Mouse (Mus musculus) lung, embryonic 15.5 days (tissue): Measurements from ENCODE around the gene Cacng4. TPM values are rescaled to one million over a fixed set of nuclear protein-coding genes. Genes with fewer than 3 reads are reported as not detected.

Experiments
- ATAC-seq: fragments of 200-750 bp; cut with Nextera tagmentation; 2 replicates; pipeline ENCODE4 v1.8.0; 2017; ENCODE audit warnings: moderate number of reproducible peaks, borderline replicate concordance; ENCODE audit not compliant: low FRiP score, low TSS enrichment; ENCODE audit errors: extremely low read depth
- H3K27ac ChIP-seq: fragments of 300-500 bp; sonication (generic); 2 replicates; pipeline ENCODE4 v1.5.1; 2015; ENCODE audit warnings: moderate library complexity, mild to moderate bottlenecking, inconsistent platforms
- H3K27me3 ChIP-seq: fragments of 300-500 bp; sonication (generic); 2 replicates; pipeline ENCODE4 v1.6.1; 2015; ENCODE audit warnings: inconsistent platforms
- H3K36me3 ChIP-seq: fragments of 300-500 bp; sonication (generic); 2 replicates; pipeline ENCODE4 v1.6.1; 2015; ENCODE audit warnings: inconsistent platforms
- H3K4me1 ChIP-seq: fragments of 300-500 bp; sonication (generic); 2 replicates; pipeline ENCODE4 v1.6.1; 2015; ENCODE audit warnings: inconsistent platforms
- H3K4me2 ChIP-seq: fragments of 300-500 bp; sonication (generic); 2 replicates; pipeline ENCODE4 v1.6.1; 2015; ENCODE audit warnings: inconsistent platforms, mild to moderate bottlenecking, moderate library complexity
- H3K4me3 ChIP-seq: fragments of 300-500 bp; sonication (generic); 2 replicates; pipeline ENCODE4 v1.5.1; 2015; ENCODE audit warnings: mild to moderate bottlenecking, inconsistent platforms
- H3K9ac ChIP-seq: fragments of 300-500 bp; sonication (generic); 2 replicates; pipeline ENCODE4 v1.6.1; 2015; ENCODE audit warnings: inconsistent platforms
- H3K9me3 ChIP-seq: fragments of 300-500 bp; sonication (generic); 2 replicates; pipeline ENCODE4 v1.6.1; 2016; ENCODE audit warnings: inconsistent platforms
- WGBS: fragments of 180-500 bp; shearing (Covaris S2); methylation state at CpG from one replicate; pipeline ENCODE4 v1.1.7; 2015; 5-methylcytosine and 5-hydroxymethylcytosine counted together
- polyA plus RNA-seq: library from polyadenylated mRNA; unstranded; fragments of >200 nt; fragmentation: Nextera tagmentation; extraction: Ambion mirVana; gene quantifications from 2 replicates; pipeline ENCODE4 v1.2.1, GENCODE M21; 2015

The Cacng4 gene
- polyA plus RNA-seq = 1.2 and 2.1 TPM in 2 replicates

DNA sequence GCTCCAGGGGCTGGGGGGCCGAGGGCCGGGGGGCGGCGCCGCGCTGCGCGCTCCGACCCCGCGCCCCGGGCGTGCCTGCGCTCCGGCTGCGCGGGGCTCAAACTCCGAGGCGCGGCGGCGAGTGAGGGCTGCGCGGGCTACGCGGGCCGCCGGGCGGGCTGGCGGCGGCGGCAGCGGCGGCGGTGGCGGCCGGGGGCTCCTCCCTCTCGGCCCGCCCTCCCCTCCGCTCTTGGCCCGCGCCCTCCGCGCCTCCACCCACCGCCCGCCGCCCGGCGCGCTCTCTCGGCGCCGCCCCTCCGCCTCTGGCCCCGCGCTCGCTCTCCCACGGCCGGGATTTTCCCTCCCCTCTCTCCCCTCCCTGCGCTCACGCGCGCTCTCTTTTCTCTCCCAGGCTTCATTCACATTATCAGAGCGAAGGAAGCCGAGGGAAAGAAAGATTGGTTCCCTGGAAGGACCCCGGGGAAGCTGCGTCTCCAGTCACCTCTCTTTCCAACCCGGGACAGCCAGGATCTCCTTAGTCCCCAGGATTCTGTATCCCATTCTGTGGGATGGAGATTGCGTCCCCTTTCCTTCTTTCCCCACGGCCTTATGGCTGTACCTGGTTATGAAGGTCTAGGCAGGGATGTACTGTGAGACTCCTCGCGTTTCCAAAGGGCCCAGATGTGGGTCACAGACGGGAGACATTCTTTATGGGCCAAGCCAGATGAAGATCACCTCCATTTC is at the start of gene Cacng4:
Gene Cacng4 (minus strand): TSS at position 11 of the 723 bp plus-strand sequence.
- peak; percentile 20; the same call in 1 of the 2 replicates for ATAC-seq
- Histone ChIP-seq H3K4me3 (peak within 1 kb of the TSS; percentile 55), H3K4me1 (peaks cover 27% of the 10 kb centered on the region), H3K9me3 (no peaks in the 10 kb centered on the region), H3K36me3 (no peaks in the 10 kb centered on the region), H3K9ac (peak within 1 kb of the TSS; percentile 29), H3K27me3 (peaks cover 80% of the 10 kb centered on the region), H3K4me2 (peak within 1 kb of the TSS; percentile 99), H3K27ac (no peak within 1 kb of the TSS)
- 2% methylated on average over 14 of the region's 73 CpGs for WGBS

- Histone ChIP-seq H3K27ac (no peak overlapping the region), H3K4me2 (no peak overlapping the region)
- 53% methylated on average over 7 of the region's 7 CpGs for WGBS
These were observed 39.1 kb upstream of the Cacng4 start for GRCm38 (mm10) chr11:107833351-107834040.

GRCm38 (mm10) chr11:107817196-107817595 is 22.8 kb upstream of the Cacng4 start:
- H3K9ac ChIP-seq = no peak overlapping the region
- H3K4me1 ChIP-seq = no peaks in the 10 kb centered on the region
- H3K4me2 ChIP-seq = no peak overlapping the region
- no peaks in the 10 kb centered on the region for H3K27me3 ChIP-seq
- H3K27ac ChIP-seq = no peak overlapping the region
- ATAC-seq = no peak
- H3K4me3 ChIP-seq = no peak overlapping the region
- WGBS = 34% methylated on average over 5 of the region's 5 CpGs
- no peaks in the 10 kb centered on the region for H3K9me3 ChIP-seq
- H3K36me3 ChIP-seq = no peaks in the 10 kb centered on the region

More at GRCm38 (mm10) chr11:107833351-107834040, 39.1 kb upstream of the Cacng4 start:
- Histone ChIP-seq H3K36me3 (no peaks in the 10 kb centered on the region), H3K27me3 (no peaks in the 10 kb centered on the region), H3K9ac (no peak overlapping the region), H3K4me3 (no peak overlapping the region), H3K4me1 (no peaks in the 10 kb centered on the region), H3K9me3 (no peaks in the 10 kb centered on the region)
- no peak for ATAC-seq

GRCm38 (mm10) chr11:107812941-107813648 is 18.7 kb upstream of the Cacng4 start:
- H3K27me3 ChIP-seq = no peaks in the 10 kb centered on the region
- no peak overlapping the region for H3K9ac ChIP-seq
- no peak overlapping the region for H3K4me3 ChIP-seq
- H3K9me3 ChIP-seq = no peaks in the 10 kb centered on the region
- ATAC-seq = no peak
- H3K27ac ChIP-seq = no peak overlapping the region
- no peaks in the 10 kb centered on the region for H3K36me3 ChIP-seq
- no peaks in the 10 kb centered on the region for H3K4me1 ChIP-seq
- H3K4me2 ChIP-seq = no peak overlapping the region
- 20% methylated on average over 21 of the region's 21 CpGs for WGBS

GRCm38 (mm10) chr11:107812429-107812828 is 18.1 kb upstream of the Cacng4 start:
- Histone ChIP-seq H3K27me3 (no peaks in the 10 kb centered on the region), H3K9ac (no peak overlapping the region), H3K4me2 (no peak overlapping the region), H3K4me3 (no peak overlapping the region), H3K9me3 (no peaks in the 10 kb centered on the region), H3K36me3 (no peaks in the 10 kb centered on the region), H3K4me1 (no peaks in the 10 kb centered on the region), H3K27ac (no peak overlapping the region)
- no peak for ATAC-seq
- 47% methylated on average over 4 of the region's 4 CpGs for WGBS

DNA sequence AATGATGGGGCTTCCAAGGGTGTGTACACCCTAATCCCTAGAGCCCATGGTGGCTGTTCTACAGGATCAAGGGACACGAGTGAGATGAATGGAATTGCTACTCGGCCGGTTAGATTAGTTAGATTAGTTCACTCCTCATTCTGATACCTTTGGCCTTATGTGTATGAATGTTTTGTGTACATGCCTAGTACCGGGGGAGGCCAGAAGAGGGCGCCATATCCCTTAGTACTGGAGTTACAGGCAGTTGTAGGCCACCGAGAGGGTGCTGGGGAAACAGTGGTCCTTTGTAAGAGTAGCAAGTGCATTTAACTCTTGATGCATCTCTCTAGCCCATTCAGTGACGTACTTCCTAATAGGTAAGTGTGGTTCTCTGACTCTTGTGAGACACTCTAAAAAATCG is 14.2 kb upstream of the Cacng4 start:
- Histone ChIP-seq H3K4me2 (no peak overlapping the region), H3K9me3 (no peaks in the 10 kb centered on the region), H3K27ac (no peak overlapping the region), H3K9ac (no peak overlapping the region), H3K27me3 (no peaks in the 10 kb centered on the region), H3K4me3 (no peak overlapping the region), H3K4me1 (no peaks in the 10 kb centered on the region), H3K36me3 (no peaks in the 10 kb centered on the region)
- no peak for ATAC-seq
- 61% methylated on average over 8 of the region's 8 CpGs for WGBS

DNA sequence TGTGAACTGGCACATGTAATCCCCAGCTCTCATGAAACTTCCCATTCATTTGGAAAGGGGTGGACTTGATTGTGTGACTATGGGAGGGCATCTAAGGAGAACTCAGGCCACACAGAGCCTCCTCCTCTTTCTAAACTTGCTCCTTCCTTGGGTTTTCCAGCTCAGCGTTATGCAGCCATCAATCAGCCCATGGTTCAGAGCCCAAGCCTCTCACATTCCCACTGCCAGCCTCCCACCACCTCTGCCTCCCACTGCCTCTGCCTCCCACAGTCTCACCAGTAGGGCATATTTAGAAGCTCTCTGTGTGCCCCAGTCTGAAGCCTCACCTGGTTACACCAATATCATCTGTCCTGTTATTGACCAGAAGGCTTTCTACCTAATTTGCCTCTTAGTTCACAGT is 11.7 kb upstream of the Cacng4 start:
- Histone ChIP-seq H3K9me3 (no peaks in the 10 kb centered on the region), H3K4me2 (no peak overlapping the region), H3K4me1 (no peaks in the 10 kb centered on the region), H3K9ac (no peak overlapping the region), H3K36me3 (no peaks in the 10 kb centered on the region), H3K27me3 (no peaks in the 10 kb centered on the region; the same call in 1 of the 2 replicates), H3K4me3 (no peak overlapping the region), H3K27ac (no peak overlapping the region)
- no peak for ATAC-seq
- 63% methylated on average over 1 of the region's 1 CpGs for WGBS

DNA sequence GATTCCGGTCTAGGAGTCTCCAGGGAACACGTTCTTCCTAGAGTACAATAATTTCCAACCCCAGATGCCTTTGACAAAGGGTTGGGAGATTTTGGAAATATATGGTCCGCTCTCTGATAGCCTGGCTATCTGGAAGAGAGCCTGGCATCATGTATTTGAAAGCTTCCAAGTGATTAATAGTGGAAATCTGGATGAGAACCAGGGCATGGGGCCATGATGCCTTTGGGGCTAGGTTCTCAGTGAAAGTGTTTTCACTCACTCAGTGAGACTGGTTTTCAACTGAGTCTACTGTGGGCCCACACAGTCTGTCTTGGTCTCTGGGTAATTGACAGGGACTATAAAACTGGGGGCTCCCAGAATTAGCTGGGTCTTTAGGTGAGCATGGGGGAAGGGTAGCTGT is 7.6 kb upstream of the Cacng4 start:
- Histone ChIP-seq H3K9ac (no peak overlapping the region), H3K9me3 (no peaks in the 10 kb centered on the region), H3K4me1 (no peaks in the 10 kb centered on the region), H3K4me2 (no peak overlapping the region), H3K27me3 (peaks cover 28% of the 10 kb centered on the region), H3K36me3 (no peaks in the 10 kb centered on the region), H3K27ac (no peak overlapping the region), H3K4me3 (no peak overlapping the region)
- ATAC-seq = no peak
- WGBS = 73% methylated on average over 3 of the region's 3 CpGs

GRCm38 (mm10) chr11:107799331-107799730 is 5.0 kb upstream of the Cacng4 start:
- Histone ChIP-seq H3K9me3 (no peaks in the 10 kb centered on the region), H3K27ac (no peak overlapping the region), H3K4me3 (no peak overlapping the region), H3K4me2 (no peak overlapping the region), H3K27me3 (peaks cover 54% of the 10 kb centered on the region), H3K36me3 (no peaks in the 10 kb centered on the region), H3K9ac (no peak overlapping the region), H3K4me1 (peaks cover 13% of the 10 kb centered on the region)
- no peak for ATAC-seq
- 34% methylated on average over 9 of the region's 9 CpGs for WGBS

- Histone ChIP-seq H3K27ac (no peak overlapping the region), H3K27me3 (peaks cover 82% of the 10 kb centered on the region), H3K4me2 (no peak overlapping the region), H3K4me1 (peaks cover 27% of the 10 kb centered on the region), H3K36me3 (no peaks in the 10 kb centered on the region), H3K9me3 (no peaks in the 10 kb centered on the region), H3K9ac (no peak overlapping the region), H3K4me3 (no peak overlapping the region)
- WGBS = 15% methylated on average over 7 of the region's 7 CpGs
- ATAC-seq = no peak
These were observed 2.0 kb upstream of the Cacng4 start for GRCm38 (mm10) chr11:107796346-107796745.

GRCm38 (mm10) chr11:107795384-107796035 is 1.2 kb upstream of the Cacng4 start:
- peak; percentile 20; the same call in 1 of the 2 replicates for ATAC-seq
- H3K4me2 ChIP-seq = peak overlapping the region; percentile 99

More at GRCm38 (mm10) chr11:107795384-107796035, 1.2 kb upstream of the Cacng4 start:
- Histone ChIP-seq H3K9me3 (no peaks in the 10 kb centered on the region), H3K36me3 (no peaks in the 10 kb centered on the region), H3K4me3 (no peak overlapping the region), H3K27me3 (peaks cover 82% of the 10 kb centered on the region), H3K27ac (no peak overlapping the region), H3K9ac (no peak overlapping the region), H3K4me1 (peaks cover 27% of the 10 kb centered on the region)
- under 1% methylated on average over 9 of the region's 9 CpGs for WGBS
